Mouse (Mus musculus) embryo, embryonic 11.5 days (tissue): ENCODE results near the gene Gm17535.
"Not testable (repeated sequence)": the region's sequence is repeated elsewhere in the genome, so short reads cannot be mapped to it uniquely, and the experiment has no call there.

ENCODE experiments used
- DNase-seq: peaks from one replicate; pipeline ENCODE4 v3.0.0-alpha.2; 2012; ENCODE audit warnings: low read depth, low spot score

The Gm17535 gene

DNA sequence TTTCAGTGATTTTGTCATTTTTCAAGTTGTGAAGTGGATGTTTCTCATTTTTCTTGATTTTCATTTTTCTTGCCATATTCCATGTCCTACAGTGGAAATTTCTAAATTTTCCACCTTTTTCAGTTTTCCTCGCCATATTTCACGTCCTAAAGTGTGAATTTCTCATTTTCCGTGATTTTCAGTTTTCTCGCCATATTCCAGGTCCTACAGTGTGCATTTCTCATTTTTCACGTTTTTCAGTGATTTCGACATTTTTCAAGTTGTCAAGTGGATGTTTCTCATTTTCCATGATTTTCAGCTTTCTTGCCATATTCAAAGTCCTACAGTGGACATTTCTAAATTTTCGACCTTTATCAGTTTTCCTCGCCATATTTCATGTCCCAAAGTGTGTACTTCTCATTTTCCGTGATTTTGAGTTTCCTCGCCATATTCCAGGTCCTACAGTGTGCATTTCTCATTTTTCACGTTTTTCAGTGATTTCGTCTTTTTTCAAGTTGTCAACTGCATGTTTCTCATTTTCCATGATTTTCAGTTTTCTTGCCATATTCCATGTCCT, 9.4 kb upstream of the Gm17535 start, which contains the start of gene Gm10717:
Gene Gm10717 (plus strand): TSS at position 506 of the 556 bp plus-strand sequence.
- DNase-seq, result not testable (repeated sequence)

DNA sequence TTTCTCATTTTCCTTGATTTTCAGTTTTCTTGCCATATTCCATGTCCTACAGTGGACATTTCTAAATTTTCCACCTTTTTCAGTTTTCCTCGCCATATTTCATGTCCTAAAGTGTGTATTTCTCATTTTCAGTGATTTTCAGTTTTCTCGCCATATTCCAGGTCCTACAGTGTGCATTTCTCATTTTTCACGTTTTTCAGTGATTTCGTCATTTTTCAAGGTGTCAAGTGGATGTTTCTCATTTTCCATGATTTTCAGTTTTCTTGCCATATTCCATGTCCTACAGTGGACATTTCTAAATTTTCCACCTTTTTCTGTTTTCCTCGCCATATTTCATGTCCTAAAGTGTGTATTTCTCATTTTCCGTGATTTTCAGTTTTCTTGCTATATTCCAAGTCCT, 8.7 kb upstream of the Gm17535 start:
- not testable (repeated sequence) for DNase-seq

DNA sequence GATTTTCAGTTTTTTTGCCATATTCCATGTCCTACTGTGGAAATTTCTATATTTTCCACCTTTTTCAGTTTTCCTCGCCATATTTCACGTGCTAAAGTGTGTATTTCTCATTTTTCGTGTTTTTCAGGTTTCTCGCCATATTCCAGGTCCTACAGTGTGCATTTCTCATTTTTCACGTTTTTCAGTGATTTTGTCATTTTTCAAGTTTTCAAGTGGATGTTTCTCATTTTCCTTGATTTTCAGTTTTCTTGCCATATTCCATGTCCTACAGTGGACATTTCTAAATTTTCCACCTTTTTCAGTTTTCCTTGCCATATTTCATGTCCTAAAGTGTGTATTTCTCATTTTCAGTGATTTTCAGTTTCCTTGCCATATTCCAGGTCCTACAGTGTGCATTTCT, 8.3 kb upstream of the Gm17535 start:
- not testable (repeated sequence) for DNase-seq

DNA sequence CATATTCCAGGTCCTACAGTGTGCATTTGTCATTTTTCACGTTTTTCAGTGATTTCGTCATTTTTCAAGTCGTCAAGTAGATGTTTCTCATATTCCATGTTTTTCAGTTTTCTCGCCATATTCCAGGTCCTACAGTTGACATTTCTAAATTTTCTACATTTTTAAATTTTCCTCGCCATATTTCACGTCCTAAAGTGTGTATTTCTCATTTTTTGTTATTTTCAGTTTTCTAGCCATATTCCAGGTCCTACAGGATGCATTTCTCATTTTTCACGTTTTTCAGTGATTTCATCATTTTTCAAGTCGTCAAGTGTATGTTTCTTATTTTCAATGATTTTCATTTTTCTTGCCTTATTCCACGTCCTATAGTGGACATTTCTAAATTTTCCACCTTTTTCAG, 7.7 kb upstream of the Gm17535 start:
- DNase-seq, result not testable (repeated sequence)

DNA sequence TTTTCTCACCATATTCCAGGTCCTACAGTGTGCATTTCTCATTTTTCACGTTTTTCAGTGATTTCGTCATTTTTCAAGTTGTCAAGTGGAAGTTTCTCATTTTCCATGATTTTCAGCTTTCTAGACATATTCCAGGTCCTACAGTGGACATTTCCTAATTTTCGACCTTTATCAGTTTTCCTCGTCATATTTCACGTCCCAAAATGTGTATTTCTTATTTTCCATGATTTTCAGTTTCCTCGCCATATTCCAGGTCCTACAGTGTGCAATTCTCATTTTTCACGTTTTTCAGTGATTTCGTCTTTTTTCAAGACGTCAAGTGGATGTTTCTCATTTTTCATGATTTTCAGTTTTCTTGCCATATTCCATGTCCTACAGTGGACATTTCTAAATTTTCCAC, 7.2 kb upstream of the Gm17535 start:
- DNase-seq, result peak; percentile 38

DNA sequence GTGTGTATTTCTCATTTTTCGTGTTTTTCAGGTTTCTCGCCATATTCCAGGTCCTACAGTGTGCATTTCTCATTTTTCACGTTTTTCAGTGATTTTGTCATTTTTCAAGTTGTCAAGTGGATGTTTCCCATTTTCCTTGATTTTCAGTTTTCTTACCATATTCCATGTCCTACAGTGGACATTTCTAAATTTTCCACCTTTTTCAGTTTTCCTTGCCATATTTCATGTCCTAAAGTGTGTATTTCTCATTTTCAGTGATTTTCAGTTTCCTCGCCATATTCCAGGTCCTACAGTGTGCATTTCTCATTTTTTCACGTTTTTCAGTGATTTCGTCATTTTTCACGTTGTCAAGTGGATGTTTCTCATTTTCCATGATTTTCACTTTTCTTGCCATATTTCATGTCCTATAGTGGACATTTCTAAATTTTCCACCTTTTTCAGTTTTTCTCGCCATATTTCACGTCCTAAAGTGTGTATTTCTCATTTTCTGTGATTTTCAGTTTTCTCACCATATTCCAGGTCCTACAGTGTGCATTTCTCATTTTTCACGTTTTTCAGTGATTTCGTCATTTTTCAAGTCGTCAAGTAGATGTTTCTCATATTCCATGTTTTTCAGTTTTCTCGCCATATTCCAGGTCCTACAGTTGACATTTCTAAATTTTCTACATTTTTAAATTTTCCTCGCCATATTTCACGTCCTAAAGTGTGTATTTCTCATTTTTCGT, 5.0 kb upstream of the Gm17535 start:
- not testable (repeated sequence) for DNase-seq

DNA sequence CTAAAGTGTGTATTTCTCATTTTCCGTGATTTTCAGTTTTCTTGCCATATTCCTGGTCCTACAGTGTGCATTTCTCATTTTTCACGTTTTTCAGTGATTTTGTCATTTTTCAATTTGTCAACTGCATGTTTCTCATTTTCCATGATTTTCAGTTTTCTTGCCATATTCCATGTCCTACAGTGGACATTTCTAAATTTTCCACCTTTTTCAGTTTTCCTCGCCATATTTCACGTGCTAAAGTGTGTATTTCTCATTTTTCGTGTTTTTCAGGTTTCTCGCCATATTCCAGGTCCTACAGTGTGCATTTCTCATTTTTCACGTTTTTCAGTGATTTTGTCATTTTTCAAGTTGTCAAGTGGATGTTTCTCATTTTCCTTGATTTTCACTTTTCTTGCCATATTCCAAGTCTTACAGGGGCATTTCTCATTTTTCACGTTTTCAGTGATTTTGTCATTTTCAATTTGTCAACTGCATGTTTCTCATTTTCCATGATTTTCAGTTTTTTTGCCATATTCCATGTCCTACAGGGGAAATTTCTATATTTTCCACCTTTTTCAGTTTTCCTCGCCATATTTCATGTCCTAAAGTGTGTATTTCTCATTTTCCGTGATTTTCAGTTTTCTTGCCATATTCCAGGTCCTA, 3.6 kb upstream of the Gm17535 start:
- DNase-seq, result peak; percentile 98

DNA sequence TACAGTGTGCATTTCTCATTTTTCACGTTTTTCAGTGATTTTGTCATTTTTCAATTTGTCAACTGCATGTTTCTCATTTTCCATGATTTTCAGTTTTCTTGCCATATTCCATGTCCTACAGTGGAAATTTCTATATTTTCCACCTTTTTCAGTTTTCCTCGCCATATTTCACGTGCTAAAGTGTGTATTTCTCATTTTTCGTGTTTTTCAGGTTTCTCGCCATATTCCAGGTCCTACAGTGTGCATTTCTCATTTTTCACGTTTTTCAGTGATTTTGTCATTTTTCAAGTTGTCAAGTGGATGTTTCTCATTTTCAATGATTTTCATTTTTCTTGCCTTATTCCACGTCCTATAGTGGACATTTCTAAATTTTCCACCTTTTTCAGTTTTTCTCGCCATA, 2.2 kb downstream of the Gm17535 start, which contains the start of gene Gm10715:
Gene Gm10715 (plus strand): TSS at position 301 of the 400 bp plus-strand sequence.
- DNase-seq, result not testable (repeated sequence)

DNA sequence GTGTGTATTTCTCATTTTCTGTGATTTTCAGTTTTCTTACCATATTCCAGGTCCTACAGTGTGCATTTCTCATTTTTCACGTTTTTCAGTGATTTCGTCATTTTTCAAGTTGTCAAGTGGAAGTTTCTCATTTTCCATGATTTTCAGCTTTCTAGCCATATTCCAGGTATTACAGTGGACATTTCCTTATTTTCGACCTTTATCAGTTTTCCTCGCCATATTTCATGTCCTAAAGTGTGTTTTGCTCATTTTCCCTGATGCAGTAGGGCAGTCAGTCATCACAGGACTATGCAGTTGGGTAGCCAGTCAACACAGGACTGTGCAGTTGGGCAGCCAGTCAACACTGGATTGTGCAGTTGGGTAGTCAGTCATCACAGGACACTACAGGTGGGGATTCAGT, 3.8 kb downstream of the Gm17535 start:
- peak; percentile 9 for DNase-seq
